Mouse (Mus musculus): ENCODE data around the gene Clip1.

- TF ChIP-seq CTCF (conservative IDR thresholded peaks at IDR 0.05; ENCODE audit: low read length) (no peak), POU5F1 (IDR thresholded peaks at IDR 0.05; ENCODE audit: borderline replicate concordance, low read length) (no peak), NANOG (IDR thresholded peaks at IDR 0.05; ENCODE audit: borderline replicate concordance, low read length) (no peak)
Measured at GRCm38 (mm10) chr5:123683377-123684220, 819 bp downstream of the Clip1 start.

Data from E14TG2a.4 (cell line).